Mouse (Mus musculus) hematopoietic stem cell, adult 5-6 weeks (primary cell): Measurements from ENCODE around the gene Mrpl49. TPM values are rescaled to one million over a fixed set of nuclear protein-coding genes. Genes with fewer than 3 reads are reported as not detected.

Source experiments
- ATAC-seq, 2 experiments: fragments of 125-278 bp in 1 of 2; replicated peaks in 1 of 2; 2 replicates each; pipeline ENCODE4 v1.8.0; 2016 to 2017; ENCODE audit warnings: inconsistent platforms in 2 of 2, mild to moderate bottlenecking in 2 of 2, moderate number of reproducible peaks in 2 of 2, low read depth in 1 of 2, moderate TSS enrichment in 1 of 2; ENCODE audit not compliant: low FRiP score in 2 of 2, poor library complexity in 2 of 2, severe bottlenecking in 2 of 2, insufficient read depth in 1 of 2, low TSS enrichment in 1 of 2
- total RNA-seq: library from RNA; stranded (forward); fragments of 172-1452, 232-1000 nt; gene quantifications from 2 replicates; pipeline ENCODE4 v1.2.3, GENCODE M21; 2017

Gene Mrpl49
- total RNA-seq, 1 experiment from 2014 or later = 37.0 TPM

DNA sequence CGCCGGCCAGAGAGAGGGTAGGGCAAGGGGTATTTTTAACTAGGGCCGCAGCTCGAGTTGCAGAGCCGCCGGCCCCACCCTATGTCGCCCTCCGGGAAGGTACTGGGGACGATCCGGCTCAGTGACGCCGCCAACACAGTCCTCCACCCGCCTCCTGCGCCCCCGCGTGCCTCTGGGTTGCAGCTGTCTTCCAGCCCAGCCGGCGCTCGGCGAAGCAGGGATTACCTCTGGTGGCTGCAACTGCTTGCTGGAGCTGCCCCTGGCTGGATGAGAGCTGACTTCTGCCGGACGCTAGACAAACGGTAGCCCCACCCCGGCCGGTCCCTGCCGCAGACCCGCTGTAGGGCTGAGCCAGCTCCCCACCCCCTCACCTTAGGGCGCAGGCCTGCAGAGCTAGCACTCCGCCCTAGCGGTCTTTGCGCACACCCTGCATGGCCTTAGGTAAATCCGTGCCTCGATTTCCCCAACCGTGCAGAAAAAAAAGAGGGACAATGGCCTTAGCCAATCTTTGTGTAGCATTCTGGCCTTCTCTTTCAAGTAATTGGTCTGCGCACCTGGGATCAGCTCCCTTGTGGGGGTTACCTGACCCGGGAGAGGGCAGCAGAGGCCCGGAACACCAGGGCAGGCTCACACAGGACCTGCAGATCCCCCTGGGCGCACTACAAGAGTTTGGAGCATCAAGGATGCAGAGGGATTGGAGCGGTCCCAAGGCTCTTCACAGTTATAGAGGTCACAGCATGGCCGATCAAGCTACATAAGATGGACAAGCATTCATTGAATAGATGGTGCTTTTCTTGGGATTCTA is 41.9 kb downstream of the Mrpl49 start, which contains the start of gene Capn1:
TSS of gene Capn1 (minus strand) at position 387 of the 805 bp plus-strand sequence.
- peak; percentile 43 to 60 for ATAC-seq

- ATAC-seq = peak; percentile 33 to 40; a peak in 2 of 4 replicates
Measured at GRCm38 (mm10) chr19:6014991-6015510, 42.5 kb downstream of the Mrpl49 start.

DNA sequence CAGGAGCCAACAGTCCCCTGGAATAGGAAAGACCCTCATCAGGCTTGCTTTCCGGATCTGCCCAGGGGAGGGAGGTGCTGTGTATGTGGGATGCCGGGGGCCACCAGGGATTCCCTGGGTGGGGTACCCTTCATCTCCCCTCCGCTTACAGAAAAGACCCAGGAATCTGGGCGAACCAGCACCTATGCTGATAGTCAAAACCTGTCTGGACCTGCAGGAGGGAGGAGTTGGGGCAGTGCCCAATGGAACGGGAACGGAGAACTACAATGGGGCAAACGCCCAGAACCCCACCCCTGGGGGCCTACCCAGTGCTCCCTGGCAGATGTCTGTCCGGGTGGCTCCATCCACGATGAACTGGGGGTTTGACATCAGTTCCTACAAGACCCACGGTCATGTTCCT is 43.9 kb downstream of the Mrpl49 start:
- no peak for ATAC-seq

DNA sequence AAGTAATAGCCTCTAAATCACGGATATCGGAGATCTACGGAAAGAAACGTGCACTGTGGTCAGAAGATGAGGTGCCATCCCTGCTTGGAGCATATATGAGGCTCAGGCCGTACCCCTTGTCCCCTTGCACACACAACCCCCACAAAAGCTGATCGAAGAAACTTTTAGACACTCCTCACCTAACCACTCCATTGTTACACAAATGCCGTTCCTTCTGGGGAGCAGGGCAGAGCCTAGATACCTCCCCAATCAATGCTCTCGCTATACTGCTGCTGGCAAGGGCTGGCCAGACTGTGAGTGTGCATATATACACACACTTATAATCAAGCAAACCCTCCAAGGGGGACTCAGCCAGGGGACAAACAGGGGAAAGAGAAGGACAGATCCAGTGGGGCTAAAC is 48.4 kb downstream of the Mrpl49 start:
- no peak for ATAC-seq

GRCm38 (mm10) chr19:6007013-6007412 is 50.6 kb downstream of the Mrpl49 start:
- no peak for ATAC-seq

GRCm38 (mm10) chr19:6005541-6005940 is 52.0 kb downstream of the Mrpl49 start:
- ATAC-seq = no peak

Other genes with a start within 250 kb of the Mrpl49 start
- gene Frmd8, start 182.5 kb downstream of the Mrpl49 start, total RNA-seq = 26.4 and 31.8 TPM in 2 replicates
- 48.1 and 60.3 TPM in 2 replicates for gene Slc25a45, start 180.0 kb downstream of the Mrpl49 start, total RNA-seq
- gene Tigd3, start 163.6 kb downstream of the Mrpl49 start, total RNA-seq = 2.4 and 2.6 TPM in 2 replicates
- 121 and 154 TPM in 2 replicates for gene Dpf2, start 144.8 kb downstream of the Mrpl49 start, total RNA-seq
- gene Cdc42ep2, start 133.0 kb downstream of the Mrpl49 start, total RNA-seq = 0.25 TPM in 1 of 2 replicates, not detected in the other
- gene Pola2, start 93.6 kb downstream of the Mrpl49 start, total RNA-seq = 39.6 and 68.5 TPM in 2 replicates
- gene Slc22a20, start 71.6 kb downstream of the Mrpl49 start, total RNA-seq = not detected in 2 replicates
- 32.4 and 37.5 TPM in 2 replicates for gene Capn1, start 41.9 kb downstream of the Mrpl49 start, total RNA-seq
- 7.0 and 9.4 TPM in 2 replicates for gene Syvn1, start 11.2 kb downstream of the Mrpl49 start, total RNA-seq
- gene Fau, start 59 bp upstream of the Mrpl49 start, total RNA-seq = 1,306 and 2,041 TPM in 2 replicates
- 8.3 and 11.5 TPM in 2 replicates for gene Znhit2, start 3.4 kb upstream of the Mrpl49 start, total RNA-seq
- gene Tm7sf2, start 10.6 kb upstream of the Mrpl49 start, total RNA-seq = 1.3 and 3.0 TPM in 2 replicates
- 46.8 and 52.8 TPM in 2 replicates for gene Vps51, start 19.4 kb upstream of the Mrpl49 start, total RNA-seq
- not detected in 2 replicates for gene Tmem262, start 22.2 kb upstream of the Mrpl49 start, total RNA-seq
- not detected in 2 replicates for gene Gm28374, start 24.5 kb upstream of the Mrpl49 start, total RNA-seq
- 23.5 and 68.8 TPM in 2 replicates for gene Zfpl1, start 27.2 kb upstream of the Mrpl49 start, total RNA-seq
- gene Cdca5, start 27.2 kb upstream of the Mrpl49 start, total RNA-seq = 25.8 and 26.8 TPM in 2 replicates
- 1.3 and 1.5 TPM in 2 replicates for gene AC131692.1, start 36.6 kb upstream of the Mrpl49 start, total RNA-seq
- gene Naaladl1, start 48.0 kb upstream of the Mrpl49 start, total RNA-seq = 0.13 TPM in 1 of 2 replicates, not detected in the other
- gene Sac3d1, start 60.9 kb upstream of the Mrpl49 start, total RNA-seq = 5.0 and 6.8 TPM in 2 replicates
- gene Snx15, start 70.5 kb upstream of the Mrpl49 start, total RNA-seq = 3.4 and 13.4 TPM in 2 replicates
- gene Batf2, start 83.2 kb upstream of the Mrpl49 start, total RNA-seq = 3.3 and 5.6 TPM in 2 replicates
- gene Arl2, start 83.8 kb upstream of the Mrpl49 start, total RNA-seq = 24.9 and 37.0 TPM in 2 replicates
- gene Majin, start 126.6 kb upstream of the Mrpl49 start, total RNA-seq = not detected in 2 replicates
- gene Gpha2, start 168.6 kb upstream of the Mrpl49 start, total RNA-seq = 1.3 TPM in 1 of 2 replicates, not detected in the other
- gene Ppp2r5b, start 178.1 kb upstream of the Mrpl49 start, total RNA-seq = 5.5 and 6.2 TPM in 2 replicates
- 9.5 and 10.6 TPM in 2 replicates for gene Atg2a, start 183.9 kb upstream of the Mrpl49 start, total RNA-seq
- gene Ehd1, start 218.9 kb upstream of the Mrpl49 start, total RNA-seq = 18.4 and 28.4 TPM in 2 replicates
- 2.9 and 4.3 TPM in 2 replicates for gene Cdc42bpg, start 248.7 kb upstream of the Mrpl49 start, total RNA-seq